Mouse (Mus musculus): Measurements from ENCODE around the gene Parva. TPM values are rescaled to one million over a fixed set of nuclear protein-coding genes. Genes with fewer than 3 reads are reported as not detected.

Parva gene
- polyA plus RNA-seq, 1 experiment from 2014 or later, result 132 TPM

DNA sequence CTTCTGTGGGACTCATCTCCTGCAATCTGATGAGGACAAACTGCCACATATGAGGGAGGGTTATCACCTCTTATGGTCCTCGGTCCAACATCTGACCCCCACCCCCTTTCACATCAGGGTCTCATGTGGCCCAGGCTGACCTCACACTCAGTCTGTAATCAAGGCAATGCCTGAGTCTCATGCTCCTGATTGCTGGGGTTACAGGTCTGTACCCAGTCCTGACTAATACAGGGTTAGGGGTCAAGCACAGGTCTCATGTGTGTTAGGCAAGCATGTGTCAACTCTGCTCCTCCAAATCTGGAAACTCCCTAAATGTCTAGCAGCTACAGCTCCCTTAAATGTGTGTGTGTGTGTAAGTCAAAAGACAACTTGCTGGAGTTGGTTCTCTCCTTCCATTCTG, 100.8 kb downstream of the Parva start:
- H3K4me1 ChIP-seq (ENCODE audit: control insufficient read depth, insufficient read depth, low read length), result peaks cover 18% of the 10 kb centered on the region
- WGBS, result 91% methylated on average over 1 of the region's 1 CpGs
- peak overlapping the region; percentile 29; the same call in 1 of the 2 replicates for H3K27ac ChIP-seq (ENCODE audit: low read length)

DNA sequence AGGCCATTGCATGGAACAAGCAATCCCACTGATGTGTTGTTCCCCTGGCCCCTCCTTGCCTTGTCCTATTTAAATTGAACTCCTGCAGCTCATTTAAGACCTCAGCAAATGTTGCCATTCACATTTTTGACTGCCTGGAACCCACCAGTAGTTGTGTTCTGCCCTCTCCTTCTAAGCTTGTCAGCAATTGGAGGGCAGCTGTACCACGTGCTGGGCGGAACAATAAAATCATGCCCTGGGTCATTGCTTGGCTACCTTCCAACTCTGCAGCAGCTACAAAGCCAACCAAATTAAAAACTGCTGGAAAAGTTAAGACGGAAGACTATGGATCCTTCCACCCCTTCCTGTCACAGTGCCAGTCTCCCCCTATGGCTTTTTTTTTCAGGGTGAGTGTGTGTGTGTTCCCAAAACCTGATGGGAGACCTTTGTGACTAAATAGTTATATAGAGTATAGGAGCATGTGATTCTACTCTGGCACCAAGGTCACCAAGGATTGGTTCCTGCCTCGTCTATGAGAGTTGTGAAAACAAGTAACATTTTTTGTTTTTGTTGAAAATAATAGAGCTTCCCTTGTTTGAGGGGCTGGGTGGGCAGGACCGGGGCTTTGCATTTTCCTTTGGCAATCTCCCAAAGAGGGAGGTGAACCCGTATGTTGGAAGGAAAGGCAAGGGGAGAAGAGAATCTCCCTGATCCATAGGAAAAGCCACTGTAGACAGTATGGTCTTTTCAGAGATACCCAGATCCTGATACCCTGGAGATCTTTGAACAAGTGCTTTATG, 101.5 kb downstream of the Parva start:
- no peak overlapping the region for H3K9ac ChIP-seq (ENCODE audit: low read length)
- peaks cover 21% of the 10 kb centered on the region for H3K4me1 ChIP-seq (ENCODE audit: control insufficient read depth, insufficient read depth, low read length)
- H3K4me2 ChIP-seq (ENCODE audit: low read depth, low read length), result no peak overlapping the region
- 31% methylated on average over 6 of the region's 6 CpGs for WGBS
- no peak overlapping the region for H3K4me3 ChIP-seq (replicated peaks; ENCODE audit: low read length)
- H3K36me3 ChIP-seq (ENCODE audit: control insufficient read depth, insufficient read depth, low read length), result no peaks in the 10 kb centered on the region
- no peaks in the 10 kb centered on the region for H3K27me3 ChIP-seq (ENCODE audit: control insufficient read depth, insufficient read depth, low read length)
- no peaks in the 10 kb centered on the region for H3K9me3 ChIP-seq (replicated peaks; ENCODE audit: control insufficient read depth, low read length)
- peak overlapping the region; percentile 29; the same call in 1 of the 2 replicates for H3K27ac ChIP-seq (ENCODE audit: low read length)
- ATAC-seq (ENCODE audit: insufficient read depth, low FRiP score), result peak; percentile 49; the same call in 1 of the 2 replicates

More for the DNA sequence above, 100.8 kb downstream of the Parva start:
- Histone ChIP-seq H3K27me3 (ENCODE audit: control insufficient read depth, insufficient read depth, low read length) (no peaks in the 10 kb centered on the region), H3K9ac (ENCODE audit: low read length) (no peak overlapping the region), H3K36me3 (ENCODE audit: control insufficient read depth, insufficient read depth, low read length) (no peaks in the 10 kb centered on the region), H3K4me3 (replicated peaks; ENCODE audit: low read length) (no peak overlapping the region), H3K9me3 (replicated peaks; ENCODE audit: control insufficient read depth, low read length) (no peaks in the 10 kb centered on the region), H3K4me2 (ENCODE audit: low read depth, low read length) (no peak overlapping the region)
- ATAC-seq (ENCODE audit: insufficient read depth, low FRiP score), result 0 out of 2 replicates have a peak, but pooled peaks have one; percentile 15

GRCm38 (mm10) chr7:112530924-112531323, 103.6 kb downstream of the Parva start:
- H3K9me3 ChIP-seq (replicated peaks; ENCODE audit: control insufficient read depth, low read length), result no peaks in the 10 kb centered on the region
- H3K36me3 ChIP-seq (ENCODE audit: control insufficient read depth, insufficient read depth, low read length), result no peaks in the 10 kb centered on the region
- 66% methylated on average over 5 of the region's 5 CpGs for WGBS
- H3K27me3 ChIP-seq (ENCODE audit: control insufficient read depth, insufficient read depth, low read length), result no peaks in the 10 kb centered on the region
- H3K27ac ChIP-seq (ENCODE audit: low read length), result no peak overlapping the region
- no peak overlapping the region for H3K9ac ChIP-seq (ENCODE audit: low read length)
- no peak overlapping the region for H3K4me3 ChIP-seq (replicated peaks; ENCODE audit: low read length)
- ATAC-seq (ENCODE audit: insufficient read depth, low FRiP score), result no peak
- peaks cover 37% of the 10 kb centered on the region for H3K4me1 ChIP-seq (ENCODE audit: control insufficient read depth, insufficient read depth, low read length)
- H3K4me2 ChIP-seq (ENCODE audit: low read depth, low read length), result no peak overlapping the region

DNA sequence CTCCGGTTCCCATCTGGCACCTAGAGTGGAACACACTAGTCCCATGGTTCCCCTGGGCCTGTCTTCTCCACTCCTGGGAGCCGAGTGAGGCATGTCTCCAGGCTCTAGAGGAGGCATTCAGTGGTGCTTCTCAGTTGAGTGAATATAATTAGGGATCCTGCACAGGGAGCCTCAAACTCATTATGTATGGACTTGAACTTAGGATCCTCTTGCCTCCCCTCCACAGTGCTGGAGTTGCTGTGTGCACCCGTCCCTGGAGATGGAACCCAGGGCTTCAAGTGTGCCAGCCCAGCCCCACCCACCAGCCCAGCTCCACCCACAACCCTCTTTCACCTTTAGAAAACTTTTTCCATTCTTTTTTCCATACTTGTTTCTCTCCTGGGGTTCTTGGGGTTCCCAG, 106.8 kb downstream of the Parva start:
- H3K4me2 ChIP-seq (ENCODE audit: low read depth, low read length), result no peak overlapping the region
- H3K27ac ChIP-seq (ENCODE audit: low read length), result peak overlapping the region; percentile 81
- H3K4me3 ChIP-seq (replicated peaks; ENCODE audit: low read length), result no peak overlapping the region
- WGBS, result 81% methylated on average over 3 of the region's 3 CpGs
- ATAC-seq (ENCODE audit: insufficient read depth, low FRiP score), result no peak
- H3K4me1 ChIP-seq (ENCODE audit: control insufficient read depth, insufficient read depth, low read length), result peaks cover 25% of the 10 kb centered on the region
- H3K9me3 ChIP-seq (replicated peaks; ENCODE audit: control insufficient read depth, low read length), result no peaks in the 10 kb centered on the region
- H3K27me3 ChIP-seq (ENCODE audit: control insufficient read depth, insufficient read depth, low read length), result no peaks in the 10 kb centered on the region
- H3K36me3 ChIP-seq (ENCODE audit: control insufficient read depth, insufficient read depth, low read length), result no peaks in the 10 kb centered on the region
- H3K9ac ChIP-seq (ENCODE audit: low read length), result no peak overlapping the region

- ATAC-seq (ENCODE audit: insufficient read depth, low FRiP score), result peak; percentile 89
- Histone ChIP-seq H3K4me1 (ENCODE audit: control insufficient read depth, insufficient read depth, low read length) (peaks cover 25% of the 10 kb centered on the region), H3K36me3 (ENCODE audit: control insufficient read depth, insufficient read depth, low read length) (no peaks in the 10 kb centered on the region), H3K9me3 (replicated peaks; ENCODE audit: control insufficient read depth, low read length) (no peaks in the 10 kb centered on the region), H3K27ac (ENCODE audit: low read length) (peak overlapping the region; percentile 81), H3K9ac (ENCODE audit: low read length) (peak overlapping the region; percentile 56), H3K27me3 (ENCODE audit: control insufficient read depth, insufficient read depth, low read length) (no peaks in the 10 kb centered on the region), H3K4me2 (ENCODE audit: low read depth, low read length) (peak overlapping the region; percentile 4), H3K4me3 (replicated peaks; ENCODE audit: low read length) (peak overlapping the region; percentile 10; the same call in 1 of the 2 replicates)
- 11% methylated on average over 16 of the region's 16 CpGs for WGBS
Observed at GRCm38 (mm10) chr7:112535408-112535921, 108.2 kb downstream of the Parva start.

DNA sequence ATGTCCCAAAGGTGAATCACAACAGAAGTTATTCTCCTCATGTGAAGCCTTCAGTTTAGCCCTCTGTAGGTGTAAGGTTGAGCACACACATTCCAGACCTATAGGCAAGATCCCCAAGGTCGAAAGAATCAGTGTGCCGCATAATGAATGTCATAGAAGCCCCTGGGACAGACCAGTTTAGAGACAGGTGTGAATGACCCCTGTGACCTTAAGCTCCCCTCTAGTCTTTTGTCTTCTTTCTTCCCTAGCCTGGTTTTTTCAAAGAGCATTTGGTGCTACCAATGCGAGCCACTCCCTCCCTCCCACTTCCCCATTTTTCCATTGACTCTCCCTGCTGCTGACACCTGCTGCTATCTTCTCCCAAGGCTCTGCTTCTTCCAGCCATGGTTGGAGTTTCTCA, 121.8 kb downstream of the Parva start:
- Histone ChIP-seq H3K36me3 (ENCODE audit: control insufficient read depth, insufficient read depth, low read length) (peaks cover 14% of the 10 kb centered on the region), H3K27me3 (ENCODE audit: control insufficient read depth, insufficient read depth, low read length) (no peaks in the 10 kb centered on the region), H3K4me2 (ENCODE audit: low read depth, low read length) (no peak overlapping the region), H3K27ac (ENCODE audit: low read length) (no peak overlapping the region), H3K9me3 (replicated peaks; ENCODE audit: control insufficient read depth, low read length) (no peaks in the 10 kb centered on the region), H3K4me1 (ENCODE audit: control insufficient read depth, insufficient read depth, low read length) (no peaks in the 10 kb centered on the region), H3K9ac (ENCODE audit: low read length) (no peak overlapping the region), H3K4me3 (replicated peaks; ENCODE audit: low read length) (no peak overlapping the region)
- ATAC-seq (ENCODE audit: insufficient read depth, low FRiP score), result no peak
- 79% methylated on average over 3 of the region's 3 CpGs for WGBS

DNA sequence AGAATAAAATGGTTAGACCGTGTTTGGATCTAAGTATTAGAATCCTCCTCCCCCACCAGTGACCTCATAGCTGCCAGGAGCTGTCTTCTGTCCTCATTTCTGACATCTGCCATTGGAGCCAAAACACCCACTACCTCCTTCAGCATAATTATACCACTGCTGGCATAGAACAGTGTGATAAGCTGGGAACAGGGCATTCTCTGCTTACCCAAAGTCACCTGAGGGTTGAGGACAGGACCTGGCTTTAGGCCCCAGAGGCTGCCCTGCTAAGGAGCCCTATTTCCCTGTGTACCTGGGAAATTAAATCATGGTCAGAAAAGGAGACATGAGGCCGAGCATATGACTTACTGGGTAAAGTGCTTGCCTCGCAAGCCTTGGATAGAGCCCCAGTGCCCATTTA, 134.2 kb downstream of the Parva start:
- Histone ChIP-seq H3K9ac (ENCODE audit: low read length) (no peak overlapping the region), H3K36me3 (ENCODE audit: control insufficient read depth, insufficient read depth, low read length) (peaks cover 8% of the 10 kb centered on the region; the same call in 1 of the 2 replicates), H3K4me3 (replicated peaks; ENCODE audit: low read length) (no peak overlapping the region), H3K9me3 (replicated peaks; ENCODE audit: control insufficient read depth, low read length) (no peaks in the 10 kb centered on the region), H3K27ac (ENCODE audit: low read length) (no peak overlapping the region), H3K27me3 (ENCODE audit: control insufficient read depth, insufficient read depth, low read length) (no peaks in the 10 kb centered on the region), H3K4me2 (ENCODE audit: low read depth, low read length) (no peak overlapping the region), H3K4me1 (ENCODE audit: control insufficient read depth, insufficient read depth, low read length) (no peaks in the 10 kb centered on the region)
- no peak for ATAC-seq (ENCODE audit: insufficient read depth, low FRiP score)
- 83% methylated on average over 3 of the region's 3 CpGs for WGBS

DNA sequence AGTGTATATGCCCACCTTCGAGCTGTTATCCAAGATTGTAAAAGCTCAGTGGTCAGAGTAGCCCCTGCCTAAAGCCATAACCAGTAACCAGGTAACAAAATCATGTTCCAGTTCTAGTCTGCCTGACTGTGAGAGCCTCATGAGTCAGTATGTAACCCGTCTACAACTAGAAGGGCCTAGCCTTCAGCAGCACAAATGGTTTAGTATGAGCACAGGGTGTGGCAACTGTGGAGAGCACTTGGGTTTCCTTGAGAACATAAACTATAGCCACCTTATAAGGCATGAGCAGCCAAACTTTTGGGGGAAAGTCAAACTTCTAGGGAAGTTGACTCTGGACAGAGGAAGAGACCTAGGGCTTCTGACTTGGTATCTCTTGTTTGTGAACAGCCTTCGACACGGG, 139.7 kb downstream of the Parva start:
- H3K27ac ChIP-seq (ENCODE audit: low read length), result no peak overlapping the region
- H3K4me2 ChIP-seq (ENCODE audit: low read depth, low read length), result no peak overlapping the region
- no peaks in the 10 kb centered on the region for H3K27me3 ChIP-seq (ENCODE audit: control insufficient read depth, insufficient read depth, low read length)
- H3K4me1 ChIP-seq (ENCODE audit: control insufficient read depth, insufficient read depth, low read length), result no peaks in the 10 kb centered on the region
- no peak overlapping the region for H3K9ac ChIP-seq (ENCODE audit: low read length)
- no peak for ATAC-seq (ENCODE audit: insufficient read depth, low FRiP score)
- H3K4me3 ChIP-seq (replicated peaks; ENCODE audit: low read length), result no peak overlapping the region
- no peaks in the 10 kb centered on the region for H3K9me3 ChIP-seq (replicated peaks; ENCODE audit: control insufficient read depth, low read length)
- 93% methylated on average over 4 of the region's 4 CpGs for WGBS
- 0 out of 2 replicates have a peak, but pooled peaks cover 9% of the 10 kb centered on the region for H3K36me3 ChIP-seq (ENCODE audit: control insufficient read depth, insufficient read depth, low read length)

DNA sequence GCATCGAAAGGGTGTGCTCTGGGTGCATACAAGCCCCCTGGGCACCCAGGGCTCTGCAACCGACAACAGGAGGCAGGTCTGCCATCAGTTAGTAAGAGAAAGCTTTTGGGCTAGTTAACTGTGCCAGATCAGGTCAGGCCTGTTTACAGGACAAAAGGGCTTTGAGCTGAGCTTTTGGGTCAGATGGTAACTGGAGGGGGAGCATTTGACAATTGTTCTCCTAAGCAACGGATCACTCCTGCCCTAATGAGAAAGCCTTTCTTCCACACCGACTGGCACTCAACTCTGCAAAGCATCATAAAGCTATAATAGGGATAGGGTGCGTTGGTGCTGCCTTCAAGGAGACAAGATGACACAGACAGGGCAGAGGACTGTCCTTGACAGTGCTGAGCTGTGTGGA, 141.7 kb downstream of the Parva start:
- Histone ChIP-seq H3K4me1 (ENCODE audit: control insufficient read depth, insufficient read depth, low read length) (no peaks in the 10 kb centered on the region), H3K27me3 (ENCODE audit: control insufficient read depth, insufficient read depth, low read length) (no peaks in the 10 kb centered on the region), H3K9ac (ENCODE audit: low read length) (no peak overlapping the region), H3K27ac (ENCODE audit: low read length) (no peak overlapping the region), H3K36me3 (ENCODE audit: control insufficient read depth, insufficient read depth, low read length) (0 out of 2 replicates have a peak, but pooled peaks cover 10% of the 10 kb centered on the region), H3K4me2 (ENCODE audit: low read depth, low read length) (no peak overlapping the region), H3K9me3 (replicated peaks; ENCODE audit: control insufficient read depth, low read length) (no peaks in the 10 kb centered on the region), H3K4me3 (replicated peaks; ENCODE audit: low read length) (no peak overlapping the region)
- ATAC-seq (ENCODE audit: insufficient read depth, low FRiP score), result no peak
- WGBS, result 61% methylated on average over 5 of the region's 5 CpGs
